Mouse (Mus musculus) MN1 (cell line): ENCODE results near the gene Gm7970.
"Not testable (repeated sequence)": the region's sequence is repeated elsewhere in the genome, so short reads cannot be mapped to it uniquely, and the experiment has no call there.

ENCODE experiments used
- DNase-seq: peaks from one replicate; pipeline ENCODE4 v3.0.0-alpha.2; 2016; ENCODE audit warnings: low spot score

Gene Gm7970

GRCm38 (mm10) chr14:41555483-41555882 lies at the start of gene Gm7970:
TSS of gene Gm7970 (minus strand) at chr14:41555583.
- DNase-seq = not testable (repeated sequence)

GRCm38 (mm10) chr14:41600935-41601334 lies 45.6 kb upstream of the Gm7970 start:
- not testable (repeated sequence) for DNase-seq

GRCm38 (mm10) chr14:41586346-41586745 lies 31.0 kb upstream of the Gm7970 start:
- DNase-seq = not testable (repeated sequence)

GRCm38 (mm10) chr14:41572911-41573310 lies 17.5 kb upstream of the Gm7970 start, which contains the start of gene 1700049E17Rik2:
TSS of gene 1700049E17Rik2 (plus strand) at chr14:41573211.
- DNase-seq = not testable (repeated sequence)

GRCm38 (mm10) chr14:41524695-41525094 lies 30.7 kb downstream of the Gm7970 start:
- not testable (repeated sequence) for DNase-seq

- DNase-seq = not testable (repeated sequence)
These were observed 34.7 kb downstream of the Gm7970 start for GRCm38 (mm10) chr14:41520683-41521082.
